Mouse (Mus musculus) liver, postnatal 0 days (tissue): ENCODE results near the gene Akap7. TPM values are rescaled to one million over a fixed set of nuclear protein-coding genes. Genes with fewer than 3 reads are reported as not detected.

Experiments used
- ATAC-seq: fragments of 200-750 bp; cut with Nextera tagmentation; 2 replicates; pipeline ENCODE4 v1.8.0; 2017; ENCODE audit warnings: mild to moderate bottlenecking, moderate library complexity
- DNase-seq: peaks from one replicate; pipeline ENCODE4 v3.0.0-alpha.2; 2016
- H3K27ac ChIP-seq: fragments of 300-500 bp; sonication (generic); 2 replicates; pipeline ENCODE4 v1.5.1; 2014; ENCODE audit warnings: antibody characterized with exemption, moderate library complexity, mild to moderate bottlenecking, low read depth
- H3K27me3 ChIP-seq: fragments of 300-500 bp; sonication (generic); 2 replicates; pipeline ENCODE4 v1.6.1; 2014; ENCODE audit warnings: low read length, control low read depth, mixed read lengths; ENCODE audit not compliant: insufficient read depth
- H3K36me3 ChIP-seq: fragments of 300-500 bp; sonication (generic); replicated peaks from 2 replicates; pipeline ENCODE4 v1.6.1; 2014; ENCODE audit warnings: mild to moderate bottlenecking, control low read depth, low read length, moderate library complexity, mixed read lengths; ENCODE audit not compliant: insufficient read depth
- H3K4me1 ChIP-seq: fragments of 300-500 bp; sonication (generic); 2 replicates; pipeline ENCODE4 v1.6.1; 2014; ENCODE audit warnings: antibody characterized with exemption, mild to moderate bottlenecking, control low read depth; ENCODE audit not compliant: insufficient read depth
- H3K4me2 ChIP-seq: fragments of 300-500 bp; sonication (generic); 2 replicates; pipeline ENCODE4 v1.6.1; 2014; ENCODE audit warnings: low read depth, mild to moderate bottlenecking, low read length, moderate library complexity, mixed read lengths
- H3K4me3 ChIP-seq: fragments of 300-500 bp; sonication (generic); 2 replicates; pipeline ENCODE4 v1.5.1; 2014; ENCODE audit warnings: low read depth, low read length
- H3K9ac ChIP-seq: fragments of 300-500 bp; sonication (generic); replicated peaks from 2 replicates; pipeline ENCODE4 v1.6.1; 2014; ENCODE audit warnings: mild to moderate bottlenecking, moderate library complexity
- H3K9me3 ChIP-seq: fragments of 300-500 bp; sonication (generic); 2 replicates; pipeline ENCODE4 v1.6.1; 2016; ENCODE audit warnings: mild to moderate bottlenecking, control low read depth, low read length, mixed read lengths
- CTCF ChIP-seq: sonication (generic); IDR thresholded peaks from 2 replicates; pipeline ENCODE4 v1.5.1; 2016; ENCODE audit warnings: antibody characterized with exemption, low read depth
- EP300 ChIP-seq: IDR thresholded peaks from 2 replicates; pipeline ENCODE4 v1.6.1; 2016; ENCODE audit warnings: antibody characterized with exemption, low read depth, mild to moderate bottlenecking
- WGBS: fragments of 180-500 bp; shearing (Covaris S2); extraction: QIAGEN DNeasy Blood & Tissue Kit; methylation state at CpG from one replicate; pipeline ENCODE4 v1.1.7; 2014; ENCODE audit not compliant: insufficient replicate concordance; 5-methylcytosine and 5-hydroxymethylcytosine counted together
- polyA plus RNA-seq: library from polyadenylated mRNA; unstranded; fragments of >200 nt; fragmentation: Nextera tagmentation; extraction: Ambion mirVana; gene quantifications from 2 replicates; pipeline ENCODE4 v1.2.1, GENCODE M21; 2015

Akap7 gene
- polyA plus RNA-seq, 1 experiment from 2014 or later = 15.9 TPM

GRCm38 (mm10) chr10:25258171-25258570 is 49.5 kb downstream of the Akap7 start:
- DNase-seq = peak; percentile 31
- Histone ChIP-seq H3K27ac (no peak overlapping the region), H3K4me1 (peaks cover 3% of the 10 kb centered on the region; the same call in 1 of the 2 replicates), H3K4me2 (no peak overlapping the region), H3K27me3 (no peaks in the 10 kb centered on the region), H3K9me3 (no peaks in the 10 kb centered on the region), H3K4me3 (no peak overlapping the region), H3K9ac (no peak overlapping the region), H3K36me3 (no peaks in the 10 kb centered on the region; the same call in 1 of the 2 replicates)
- no peak for TF ChIP-seq CTCF
- no peak for TF ChIP-seq EP300
- ATAC-seq = no peak
- 78% methylated on average over 6 of the region's 6 CpGs for WGBS

GRCm38 (mm10) chr10:25257466-25257865 is 50.2 kb downstream of the Akap7 start:
- H3K4me3 ChIP-seq = no peak overlapping the region

DNA sequence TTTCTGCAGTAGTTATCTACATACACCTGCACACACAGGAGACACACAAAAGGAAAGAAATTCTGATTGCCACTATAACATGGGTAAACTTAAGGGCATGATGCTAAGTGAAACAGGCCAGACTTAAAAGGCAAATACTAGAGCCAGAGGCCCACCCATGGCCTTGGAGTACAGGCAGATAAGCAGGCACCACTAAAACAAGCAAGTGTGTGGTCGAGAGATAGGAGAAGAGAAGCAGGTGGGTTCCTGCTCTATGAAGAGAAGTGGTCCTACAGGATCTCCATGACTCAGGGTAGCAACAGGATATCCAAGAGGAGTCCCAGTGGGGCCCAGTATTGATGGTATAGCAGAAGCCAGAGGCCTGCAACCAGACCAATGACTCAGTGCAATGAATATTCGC is 54.2 kb downstream of the Akap7 start:
- Histone ChIP-seq H3K27ac (peak overlapping the region; percentile 57), H3K4me2 (peak overlapping the region; percentile 48), H3K9me3 (no peaks in the 10 kb centered on the region), H3K36me3 (no peaks in the 10 kb centered on the region; the same call in 1 of the 2 replicates), H3K4me3 (no peak overlapping the region), H3K9ac (no peak overlapping the region), H3K4me1 (peaks cover 11% of the 10 kb centered on the region), H3K27me3 (no peaks in the 10 kb centered on the region)
- 50% methylated on average over 2 of the region's 2 CpGs for WGBS
- peak; percentile 93 for ATAC-seq
- peak; percentile 19 for DNase-seq
- no peak for TF ChIP-seq CTCF
- TF ChIP-seq EP300 = peak; percentile 91

More at GRCm38 (mm10) chr10:25257466-25257865, 50.2 kb downstream of the Akap7 start:
- Histone ChIP-seq H3K27me3 (no peaks in the 10 kb centered on the region), H3K4me1 (peaks cover 8% of the 10 kb centered on the region), H3K9me3 (no peaks in the 10 kb centered on the region), H3K4me2 (no peak overlapping the region), H3K9ac (no peak overlapping the region), H3K36me3 (no peaks in the 10 kb centered on the region; the same call in 1 of the 2 replicates), H3K27ac (no peak overlapping the region)
- DNase-seq = no peak
- ATAC-seq = no peak
- TF ChIP-seq CTCF = no peak
- 66% methylated on average over 5 of the region's 5 CpGs for WGBS

GRCm38 (mm10) chr10:25253006-25253405 is 54.7 kb downstream of the Akap7 start:
- whole genome bisulfite sequencing = 87% methylated on average over 4 of the region's 4 CpGs

DNA sequence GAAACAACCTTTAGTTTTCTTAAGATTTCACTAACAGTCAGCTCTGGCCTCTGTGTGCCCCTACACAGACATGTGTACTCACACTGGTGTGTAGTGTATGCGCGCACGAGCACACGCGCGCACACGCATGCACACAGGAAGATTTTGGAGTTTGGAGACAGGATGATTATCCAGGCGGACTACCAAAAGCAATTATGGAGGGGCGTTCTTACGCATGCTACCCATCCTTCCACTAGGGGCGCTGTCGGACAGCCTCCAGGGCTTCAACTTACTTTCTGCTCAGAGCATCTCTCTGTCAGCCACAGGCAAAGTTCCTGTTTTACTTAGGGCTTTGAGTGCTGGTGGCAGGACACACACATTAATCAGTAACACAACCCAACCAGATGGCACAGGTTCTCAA is 57.6 kb downstream of the Akap7 start:
- H3K4me2 ChIP-seq = no peak overlapping the region
- H3K27ac ChIP-seq = no peak overlapping the region
- no peaks in the 10 kb centered on the region; the same call in 1 of the 2 replicates for H3K36me3 ChIP-seq
- DNase-seq (peak; percentile 76), ATAC-seq (no peak)
- H3K9me3 ChIP-seq = no peaks in the 10 kb centered on the region
- H3K4me3 ChIP-seq = no peak overlapping the region
- TF ChIP-seq EP300 (no peak), CTCF (peak; percentile 93)
- no peak overlapping the region for H3K9ac ChIP-seq
- no peaks in the 10 kb centered on the region for H3K27me3 ChIP-seq
- 53% methylated on average over 12 of the region's 12 CpGs for WGBS
- H3K4me1 ChIP-seq = peaks cover 11% of the 10 kb centered on the region

More at GRCm38 (mm10) chr10:25253006-25253405, 54.7 kb downstream of the Akap7 start:
- DNase-seq (no peak), ATAC-seq (0 out of 2 replicates have a peak, but pooled peaks have one; percentile 43)
- Histone ChIP-seq H3K9ac (no peak overlapping the region), H3K4me1 (peaks cover 11% of the 10 kb centered on the region), H3K27ac (peak overlapping the region; percentile 57), H3K9me3 (no peaks in the 10 kb centered on the region), H3K4me2 (peak overlapping the region; percentile 48), H3K27me3 (no peaks in the 10 kb centered on the region), H3K4me3 (no peak overlapping the region), H3K36me3 (no peaks in the 10 kb centered on the region; the same call in 1 of the 2 replicates)
- TF ChIP-seq EP300 (no peak), CTCF (no peak)

- TF ChIP-seq EP300 (no peak), CTCF (peak; percentile 61)
- Histone ChIP-seq H3K27me3 (no peaks in the 10 kb centered on the region), H3K9me3 (no peaks in the 10 kb centered on the region), H3K4me2 (no peak overlapping the region), H3K4me1 (no peaks in the 10 kb centered on the region), H3K9ac (no peak overlapping the region), H3K4me3 (no peak overlapping the region), H3K27ac (no peak overlapping the region), H3K36me3 (no peaks in the 10 kb centered on the region)
- DNase-seq = no peak
- ATAC-seq = 0 out of 2 replicates have a peak, but pooled peaks have one; percentile 47
- 61% methylated on average over 4 of the region's 4 CpGs for WGBS
These were observed 61.5 kb downstream of the Akap7 start for GRCm38 (mm10) chr10:25246173-25246572.
